Mouse (Mus musculus) urinary bladder, postnatal 10 days (tissue): ENCODE results near the gene Hsp90ab1.
A peak's percentile ranks its signal among the peaks of the same experiment; 100 is the strongest.

ENCODE experiments used
- DNase-seq: peaks from one replicate; pipeline ENCODE4 v3.0.0; 2022; ENCODE audit warnings: low spot score

Gene Hsp90ab1

GRCm38 (mm10) chr17:45580958-45581477 is 7.9 kb upstream of the Hsp90ab1 start:
- no peak for DNase-seq

GRCm38 (mm10) chr17:45579554-45579953 is 6.5 kb upstream of the Hsp90ab1 start:
- no peak for DNase-seq

GRCm38 (mm10) chr17:45578843-45579242 is 5.8 kb upstream of the Hsp90ab1 start:
- DNase-seq = no peak

- no peak for DNase-seq
Measured at GRCm38 (mm10) chr17:45578242-45578641, 5.2 kb upstream of the Hsp90ab1 start.

- no peak for DNase-seq
Measured at GRCm38 (mm10) chr17:45575123-45575897, 2.2 kb upstream of the Hsp90ab1 start.

GRCm38 (mm10) chr17:45574129-45574761 is 1.2 kb upstream of the Hsp90ab1 start:
- DNase-seq = no peak

- DNase-seq = peak; percentile 95
Measured at GRCm38 (mm10) chr17:45573780-45574123, 681 bp upstream of the Hsp90ab1 start.

- no peak for DNase-seq
Measured at GRCm38 (mm10) chr17:45572103-45573086, 676 bp downstream of the Hsp90ab1 start.

GRCm38 (mm10) chr17:45569999-45570398 is 3.1 kb downstream of the Hsp90ab1 start:
- no peak for DNase-seq

GRCm38 (mm10) chr17:45568990-45569389 is 4.1 kb downstream of the Hsp90ab1 start:
- no peak for DNase-seq

GRCm38 (mm10) chr17:45567162-45567601 is 5.9 kb downstream of the Hsp90ab1 start:
- DNase-seq = no peak

GRCm38 (mm10) chr17:45566360-45567161 is 6.5 kb downstream of the Hsp90ab1 start:
- DNase-seq = no peak

- DNase-seq = no peak
Measured at GRCm38 (mm10) chr17:45566031-45566359, 7.1 kb downstream of the Hsp90ab1 start.

- no peak for DNase-seq
Measured at GRCm38 (mm10) chr17:45565103-45565502, 8.0 kb downstream of the Hsp90ab1 start.

- DNase-seq = no peak
Measured at GRCm38 (mm10) chr17:45564531-45565084, 8.5 kb downstream of the Hsp90ab1 start.

- DNase-seq = peak; percentile 84
Measured at GRCm38 (mm10) chr17:45563655-45564530, 9.2 kb downstream of the Hsp90ab1 start, which contains the start of gene Slc35b2. Gene Slc35b2 (plus strand): TSS chr17:45563874.

GRCm38 (mm10) chr17:45563216-45563615 is 9.9 kb downstream of the Hsp90ab1 start:
- no peak for DNase-seq

- DNase-seq = no peak
Measured at GRCm38 (mm10) chr17:45559732-45560525, 13.1 kb downstream of the Hsp90ab1 start.
